Mouse (Mus musculus) kidney, postnatal 4 days (tissue): ENCODE measurements around the gene Lgals8.

ENCODE experiments used
- DNase-seq, 2 experiments: peaks; one replicate each; pipeline ENCODE4 v3.0.0; 2021; ENCODE audit warnings: mixed read lengths in 2 of 2

Gene Lgals8

DNA sequence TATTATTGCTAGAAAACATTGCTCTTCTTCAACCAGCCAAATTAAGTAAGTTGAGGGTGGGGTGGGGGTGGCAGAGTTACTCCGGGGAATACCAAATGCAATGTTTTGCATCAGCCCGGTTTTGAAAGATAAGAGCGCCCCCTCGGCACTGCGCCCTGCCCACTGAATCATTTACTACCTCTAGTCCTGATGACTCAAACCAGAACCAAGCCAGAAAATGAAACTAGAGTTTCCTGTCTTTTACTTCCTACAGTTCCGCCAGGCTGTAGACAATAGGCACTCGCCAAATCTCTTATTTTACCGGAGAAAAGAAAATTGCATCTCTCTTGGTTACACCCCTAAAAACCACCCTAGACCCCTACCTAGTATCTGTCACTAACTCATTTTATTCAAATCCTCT, 4.3 kb downstream of the Lgals8 start:
- peak; percentile 67 to 70 for DNase-seq

DNA sequence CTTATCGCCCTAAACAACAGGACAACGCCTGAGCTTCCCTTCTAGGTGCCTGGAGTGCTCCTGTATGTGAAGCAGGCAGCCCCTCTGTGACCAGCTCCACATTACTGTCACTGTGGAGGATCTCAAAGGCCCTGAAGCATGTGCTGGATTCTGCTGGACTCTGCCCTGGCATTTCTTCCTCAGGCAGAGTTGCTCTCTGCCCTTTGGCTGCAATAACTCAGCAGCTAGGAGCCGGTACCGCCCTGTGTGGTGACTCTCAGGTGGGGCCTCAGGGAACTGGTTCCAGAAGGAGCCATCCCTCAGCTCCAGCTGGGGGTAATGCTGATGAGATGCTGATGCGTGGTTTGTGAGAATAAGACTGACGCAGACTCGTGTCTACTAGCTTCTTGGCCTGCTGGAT, 8.0 kb downstream of the Lgals8 start:
- DNase-seq: peak in 1 of 2 experiments; percentile 44

DNA sequence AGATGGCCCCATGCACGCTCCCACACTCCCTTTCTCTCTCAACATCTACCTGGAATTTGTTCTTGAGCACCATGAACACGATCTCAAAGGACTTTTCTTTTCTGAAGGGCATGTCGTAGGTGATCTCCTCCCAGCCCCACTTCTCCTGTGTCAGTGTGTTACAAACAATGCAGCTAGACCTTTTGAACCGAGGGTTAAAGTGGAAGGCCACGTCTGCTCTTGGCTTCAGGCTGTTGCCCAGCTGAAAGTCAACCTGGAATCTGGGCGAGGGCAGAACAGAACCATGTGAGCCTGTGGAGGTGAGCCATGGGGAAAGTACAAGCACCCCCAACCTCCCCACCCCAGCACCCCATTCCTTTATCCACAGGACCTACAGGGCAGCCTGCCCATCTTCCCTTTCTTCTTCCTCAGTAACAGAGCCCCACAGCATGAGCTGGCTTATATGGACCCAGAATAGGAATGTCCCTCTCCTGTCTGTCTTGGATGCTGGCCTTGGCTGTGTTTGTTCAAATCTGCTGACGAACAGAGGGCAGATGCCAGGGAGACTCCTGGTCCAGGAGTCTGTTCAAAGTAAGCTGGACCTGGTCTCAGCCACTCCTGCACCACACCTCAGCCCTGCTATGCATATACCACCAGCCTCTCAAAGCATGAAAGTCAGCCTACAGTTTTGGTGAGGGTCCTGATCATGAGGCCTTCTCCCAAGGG, 9.9 kb downstream of the Lgals8 start:
- DNase-seq: no peak

DNA sequence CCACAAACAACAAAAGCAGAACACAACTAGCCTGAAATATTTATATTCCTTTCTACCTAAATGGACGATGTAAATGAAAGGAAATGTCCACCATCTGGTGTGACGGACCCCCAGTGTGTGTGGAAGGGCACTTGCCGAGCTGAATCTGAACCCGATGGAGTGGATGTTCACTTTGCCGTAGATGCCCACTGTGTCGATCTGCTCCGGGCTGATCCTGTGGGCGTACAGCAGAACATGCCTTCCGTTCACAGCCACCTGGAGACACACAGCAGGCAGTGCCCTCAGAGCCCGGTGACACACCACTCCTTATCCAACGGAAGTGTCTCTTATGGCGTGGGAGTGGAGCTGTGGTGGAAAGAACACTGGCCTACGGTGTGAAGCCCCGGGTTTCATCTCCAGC, 11.6 kb downstream of the Lgals8 start:
- DNase-seq: no peak

DNA sequence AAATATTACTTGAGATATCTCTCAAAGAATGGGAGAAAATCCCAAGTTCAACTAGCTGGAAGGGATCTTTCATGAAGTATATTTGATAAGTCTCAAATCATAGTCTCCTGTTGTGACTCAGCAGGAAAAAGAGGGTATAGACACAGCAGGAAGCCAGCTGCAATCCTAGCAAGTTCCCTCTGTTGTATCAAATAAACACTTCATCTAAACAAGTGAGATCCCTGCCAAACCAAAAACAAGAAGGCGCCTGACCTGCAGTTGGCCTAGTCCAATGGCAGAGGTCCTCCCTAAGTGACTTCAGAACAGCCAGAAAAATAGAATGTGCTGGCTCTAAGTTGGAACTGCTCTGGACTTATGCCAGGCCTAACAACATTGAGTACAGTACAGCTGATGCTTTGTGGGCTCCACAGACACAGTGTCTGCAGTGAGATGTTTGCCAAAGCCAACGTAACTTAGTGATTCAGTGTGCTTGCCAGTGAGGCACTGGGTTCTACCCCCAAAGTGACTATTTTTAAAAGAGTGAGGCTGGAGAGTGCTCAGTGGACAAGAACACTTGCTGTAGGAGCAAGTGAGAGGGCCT, 22.6 kb downstream of the Lgals8 start:
- DNase-seq: peak; percentile 6 to 15

DNA sequence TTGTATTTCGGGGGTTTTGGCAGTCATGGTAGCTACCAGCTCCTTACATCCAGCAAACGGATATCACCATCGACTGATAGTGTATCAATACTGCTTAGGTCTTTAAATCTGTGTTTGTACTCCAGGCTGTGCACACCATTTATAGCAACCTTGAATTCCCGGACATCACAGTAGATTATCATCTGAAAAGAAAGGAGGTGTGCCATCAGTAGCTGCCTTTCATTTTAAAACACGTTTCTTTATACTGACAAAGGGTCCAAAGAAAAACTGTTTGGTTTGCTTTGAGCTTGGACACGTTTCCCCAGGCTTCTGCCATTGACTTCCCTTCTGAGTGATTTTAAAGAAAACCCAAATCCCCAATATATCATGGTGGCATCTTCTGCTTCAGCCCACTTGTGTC, 23.9 kb downstream of the Lgals8 start:
- DNase-seq: no peak

DNA sequence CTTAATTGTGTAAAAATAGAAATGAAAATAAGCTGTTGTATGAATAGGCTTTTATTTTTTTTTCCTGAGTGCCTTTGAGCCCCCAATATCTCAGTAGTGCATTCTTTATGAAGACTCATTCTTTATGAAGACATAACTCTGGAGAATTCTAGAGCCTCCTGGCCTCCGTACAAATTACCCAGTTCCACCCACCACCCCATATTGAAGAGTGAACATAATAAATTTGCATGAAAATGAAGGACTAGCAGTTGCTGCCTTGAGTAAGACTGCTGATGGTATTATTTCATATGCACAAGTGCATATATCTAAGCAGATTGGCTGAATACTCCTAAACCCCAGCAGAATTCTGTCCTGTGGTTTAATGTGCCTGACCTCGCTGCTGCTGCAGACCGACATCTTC, 25.2 kb downstream of the Lgals8 start:
- no peak for DNase-seq

DNA sequence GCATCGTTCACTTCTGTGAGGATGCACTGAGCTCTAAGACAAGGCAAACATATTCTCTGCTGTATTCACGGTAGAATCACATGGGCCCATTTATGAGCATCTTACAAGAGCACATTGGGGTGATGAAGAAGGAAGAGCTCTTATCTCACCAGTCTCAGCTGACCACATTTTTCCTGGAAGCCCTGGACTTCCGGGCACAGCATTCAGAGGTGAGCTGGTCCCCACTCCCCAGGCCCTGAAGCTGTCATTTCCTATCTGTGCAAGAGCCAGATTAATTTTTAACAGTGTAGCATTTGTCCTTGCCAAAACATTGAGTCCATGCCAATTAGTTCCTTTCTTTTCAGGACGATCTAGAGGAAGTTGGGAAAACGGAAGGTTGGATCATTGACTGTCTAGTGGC, 30.9 kb downstream of the Lgals8 start:
- no peak for DNase-seq

DNA sequence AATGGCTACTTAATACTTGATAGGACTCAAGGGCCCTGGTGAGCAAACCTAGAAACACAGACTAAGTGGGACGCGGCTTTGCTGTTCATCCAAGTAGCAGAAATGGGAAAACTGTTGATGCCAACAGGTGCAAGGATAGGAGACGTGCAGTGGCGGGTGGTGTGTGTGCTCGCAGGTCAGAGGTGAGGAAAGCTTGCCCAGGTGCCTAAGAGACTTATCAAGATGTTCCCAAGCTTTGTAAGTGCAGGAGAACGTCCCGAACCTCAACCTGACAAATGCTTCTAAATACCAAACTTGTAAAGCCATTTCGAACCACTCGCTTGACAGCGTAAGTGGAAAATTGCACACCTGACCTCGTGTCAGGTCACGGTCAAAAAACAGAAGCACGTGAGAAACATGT, 36.2 kb downstream of the Lgals8 start:
- DNase-seq: no peak

DNA sequence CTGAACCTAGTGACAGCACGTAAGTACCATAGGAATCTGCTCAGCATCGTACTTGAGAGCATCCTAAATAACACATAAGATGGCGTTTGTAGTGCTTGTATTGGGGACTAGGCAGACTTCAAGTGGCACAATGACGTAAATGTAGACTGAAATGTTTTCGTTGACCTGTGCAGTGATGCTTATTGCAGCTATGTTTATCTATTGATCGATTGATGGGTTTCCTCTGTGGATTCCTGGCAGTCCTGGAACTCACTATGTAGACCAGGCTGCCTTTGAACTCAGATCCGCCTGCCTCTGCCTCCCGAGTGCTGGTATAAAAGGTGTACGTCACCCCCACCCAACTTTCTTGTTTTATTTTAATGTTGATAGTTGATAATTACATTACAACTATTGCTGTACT, 44.1 kb downstream of the Lgals8 start:
- DNase-seq: no peak

DNA sequence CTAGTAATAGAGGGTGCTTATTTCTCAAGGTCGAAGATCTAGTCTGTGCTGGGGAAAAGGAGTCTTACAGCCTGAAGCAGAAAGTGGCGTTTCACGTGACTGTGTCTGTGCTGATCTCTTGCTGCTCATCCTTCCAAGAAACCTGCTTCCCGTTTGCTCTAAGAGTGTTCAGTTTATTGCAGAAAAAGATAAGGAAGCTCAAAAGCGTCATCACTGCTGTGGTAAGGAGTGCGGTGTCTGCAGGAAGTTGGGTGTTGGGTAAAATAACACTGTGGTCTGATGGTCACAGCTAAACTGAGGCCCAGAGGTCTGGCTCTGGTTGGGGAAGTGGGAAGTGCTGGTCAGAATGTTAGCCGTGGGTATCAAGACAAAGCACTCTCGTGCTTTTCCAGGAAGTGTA, 52.7 kb downstream of the Lgals8 start:
- DNase-seq: no peak

DNA sequence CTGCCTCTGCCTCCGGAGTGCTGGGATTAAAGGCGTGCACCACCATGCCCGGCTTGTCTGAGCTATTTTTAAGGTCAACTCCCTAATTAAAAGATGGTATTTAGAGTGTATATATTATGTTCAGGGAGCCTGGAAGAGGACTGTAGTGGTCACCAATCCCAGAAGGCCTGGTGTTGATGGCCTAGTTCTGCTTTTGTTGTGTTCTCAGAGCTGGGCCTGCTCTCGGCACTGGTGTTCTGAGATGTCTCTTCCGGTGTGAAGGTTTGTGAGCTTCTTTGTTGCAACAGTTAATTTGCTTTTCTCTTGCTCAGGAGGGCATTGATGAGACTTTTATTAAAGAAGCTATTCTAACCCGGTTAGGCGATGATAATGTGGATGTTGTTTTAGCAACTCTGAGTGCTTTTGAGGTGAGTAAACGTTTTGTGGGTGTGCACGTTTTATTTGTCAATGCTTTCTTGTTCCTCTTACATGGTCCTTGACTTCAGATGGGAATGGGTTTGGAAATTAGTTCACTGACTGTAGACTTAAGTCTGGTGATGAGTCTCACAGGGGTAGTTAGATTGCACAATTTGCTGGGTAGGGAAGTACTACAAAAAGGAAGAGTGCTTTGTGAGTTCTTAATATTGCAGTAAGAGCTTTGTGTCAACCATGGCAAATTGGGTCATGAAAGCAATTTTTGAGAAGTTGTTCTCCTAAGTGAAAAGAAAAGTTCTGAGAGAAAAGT, 56.2 kb downstream of the Lgals8 start:
- DNase-seq: no peak

DNA sequence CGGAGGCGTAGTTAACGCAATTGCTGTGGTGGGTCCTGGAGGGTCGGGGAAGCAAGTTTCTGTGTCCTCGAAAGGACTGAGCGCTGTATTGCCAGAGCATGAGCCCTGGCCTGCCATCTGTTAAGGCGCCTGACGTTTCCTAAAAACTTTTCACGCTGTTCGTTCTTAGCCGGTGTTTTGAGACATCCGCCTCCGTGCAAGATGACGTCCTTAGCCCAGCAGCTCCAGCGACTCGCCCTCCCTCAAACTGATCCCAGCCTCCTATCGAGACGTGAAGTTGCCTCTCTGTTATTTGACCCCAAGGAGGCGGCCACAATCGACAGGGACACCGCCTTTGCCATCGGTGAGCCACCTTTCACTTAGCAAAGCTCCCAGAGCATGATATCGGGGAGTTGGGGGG, 69.2 kb downstream of the Lgals8 start:
- peak in 1 of 2 experiments; percentile 21 for DNase-seq

DNA sequence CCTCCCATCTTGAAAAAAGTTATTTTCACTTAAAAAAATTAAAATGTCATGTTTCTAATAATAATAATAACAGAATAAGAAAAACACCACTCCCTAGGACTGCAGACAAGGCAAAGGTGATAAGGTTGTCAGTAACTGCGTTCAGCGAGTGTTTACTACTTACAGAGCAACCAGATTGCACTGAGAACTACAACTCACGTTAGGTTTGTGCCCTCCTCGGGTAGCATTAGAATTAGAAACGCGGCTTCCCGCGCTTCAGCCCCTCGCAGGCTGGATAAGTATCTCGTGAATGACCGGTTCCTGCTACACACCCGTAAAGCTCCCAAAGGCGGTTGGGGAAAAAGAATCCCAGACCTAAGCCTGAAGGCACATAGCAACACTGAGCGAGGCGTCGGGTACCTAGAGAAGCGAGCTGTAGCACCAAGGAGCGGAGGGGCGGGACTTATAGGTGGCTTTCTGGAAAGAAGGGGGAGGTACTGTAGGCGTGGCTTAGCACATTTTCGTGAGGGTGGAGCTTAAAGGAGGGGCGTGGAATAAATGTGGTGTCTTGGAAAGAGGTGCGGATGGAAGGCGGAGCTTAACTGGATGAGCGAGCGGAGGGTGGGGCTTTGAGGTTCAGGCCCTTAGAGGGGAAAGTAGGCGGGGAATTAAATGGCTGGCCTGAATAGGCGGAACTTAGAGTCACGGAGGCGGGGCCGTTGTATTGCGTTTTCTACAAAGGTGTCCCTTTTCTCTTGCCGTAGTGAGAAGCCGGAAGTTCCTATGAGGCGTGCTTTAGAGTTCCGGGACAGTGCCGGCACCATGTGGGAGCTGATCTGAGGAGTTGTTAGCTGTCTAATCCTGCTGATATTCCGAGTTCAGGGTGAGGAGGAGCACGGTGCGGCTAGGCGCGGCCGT, 69.9 kb downstream of the Lgals8 start, which contains the start of gene Heatr1:
Heatr1 (plus strand) TSS at position 419 of the 897 bp plus-strand sequence.
- peak; percentile 91 to 95 for DNase-seq
